Mouse (Mus musculus) ES-Bruce4 (cell line): ENCODE measurements around the gene Tbxas1. TPM values are rescaled to one million over a fixed set of nuclear protein-coding genes. Genes with fewer than 3 reads are reported as not detected.

Source experiments
- H3K27ac ChIP-seq: 2 replicates; pipeline ENCODE4 v1.5.1; 2012; ENCODE audit warnings: low read length, inconsistent platforms; ENCODE audit not compliant: insufficient read depth
- H3K27me3 ChIP-seq: 2 replicates; pipeline ENCODE4 v1.6.1; 2012; ENCODE audit warnings: mild to moderate bottlenecking, low read length, inconsistent platforms; ENCODE audit not compliant: control insufficient read depth, poor library complexity, insufficient read depth, severe bottlenecking
- H3K36me3 ChIP-seq: 2 replicates; pipeline ENCODE4 v1.6.1; 2012; ENCODE audit warnings: inconsistent platforms, mild to moderate bottlenecking, low read length, moderate library complexity; ENCODE audit not compliant: control insufficient read depth, poor library complexity, insufficient read depth, severe bottlenecking
- H3K4me1 ChIP-seq: one replicate; pipeline ENCODE4 v1.8.1; 2011; ENCODE audit warnings: low read length; ENCODE audit not compliant: control insufficient read depth, insufficient read depth
- H3K4me3 ChIP-seq: 2 replicates; pipeline ENCODE4 v1.5.1; 2011; ENCODE audit warnings: low read depth, mild to moderate bottlenecking, low read length
- H3K9ac ChIP-seq: 2 replicates; pipeline ENCODE4 v1.6.1; 2012; ENCODE audit warnings: low read depth, mild to moderate bottlenecking, inconsistent platforms; ENCODE audit not compliant: poor library complexity, severe bottlenecking
- H3K9me3 ChIP-seq: replicated peaks from 2 replicates; pipeline ENCODE4 v1.6.1; 2012; ENCODE audit warnings: mild to moderate bottlenecking, low read length, inconsistent platforms; ENCODE audit not compliant: control insufficient read depth, poor library complexity, insufficient read depth, severe bottlenecking
- CTCF ChIP-seq: IDR thresholded peaks from one replicate; pipeline ENCODE4 v1.8.1; 2011; ENCODE audit warnings: low read depth, low read length
- EP300 ChIP-seq: IDR thresholded peaks from 2 replicates; pipeline ENCODE4 v1.6.1; 2011; ENCODE audit warnings: low read depth, low read length; ENCODE audit not compliant: insufficient read depth
- POLR2A ChIP-seq: IDR thresholded peaks from one replicate; pipeline ENCODE4 v1.8.1; 2011; ENCODE audit warnings: low read length; ENCODE audit not compliant: insufficient read depth
- polyA plus RNA-seq: library from polyadenylated mRNA; stranded (reverse); fragments of >200 nt; gene quantifications from 2 replicates; pipeline ENCODE4 v1.2.4, GENCODE M21; 2011; ENCODE audit warnings: low read depth; ENCODE audit not compliant: missing spikeins, insufficient read depth, insufficient read length

Tbxas1 gene
- polyA plus RNA-seq, 1 experiment: not detected

- no peaks in the 10 kb centered on the region for H3K27me3 ChIP-seq
- H3K36me3 ChIP-seq: no peaks in the 10 kb centered on the region
- H3K9ac ChIP-seq: no peak overlapping the region
- no peak for TF ChIP-seq POLR2A
- TF ChIP-seq EP300: no peak
- TF ChIP-seq CTCF: no peak
- H3K9me3 ChIP-seq: no peaks in the 10 kb centered on the region
- H3K27ac ChIP-seq: no peak overlapping the region
- H3K4me3 ChIP-seq: no peak overlapping the region
- no peaks in the 10 kb centered on the region for H3K4me1 ChIP-seq
Measured at GRCm38 (mm10) chr6:39061180-39061579, 186.0 kb downstream of the Tbxas1 start.

- Histone ChIP-seq H3K9me3 (no peaks in the 10 kb centered on the region), H3K9ac (no peak overlapping the region), H3K4me3 (no peak overlapping the region), H3K27ac (no peak overlapping the region), H3K4me1 (no peaks in the 10 kb centered on the region), H3K27me3 (no peaks in the 10 kb centered on the region), H3K36me3 (no peaks in the 10 kb centered on the region)
- no peak for TF ChIP-seq CTCF
Measured at GRCm38 (mm10) chr6:39063541-39063940, 188.3 kb downstream of the Tbxas1 start.

GRCm38 (mm10) chr6:39066935-39067578 is 191.9 kb downstream of the Tbxas1 start:
- H3K36me3 ChIP-seq: no peaks in the 10 kb centered on the region
- no peak overlapping the region for H3K27ac ChIP-seq
- no peak overlapping the region for H3K9ac ChIP-seq
- no peak overlapping the region for H3K4me3 ChIP-seq
- no peaks in the 10 kb centered on the region for H3K4me1 ChIP-seq
- no peaks in the 10 kb centered on the region for H3K27me3 ChIP-seq
- TF ChIP-seq CTCF (peak; percentile 88), EP300 (no peak)
- no peaks in the 10 kb centered on the region for H3K9me3 ChIP-seq

- Histone ChIP-seq H3K9ac (no peak overlapping the region), H3K4me1 (no peaks in the 10 kb centered on the region), H3K36me3 (no peaks in the 10 kb centered on the region), H3K4me3 (no peak overlapping the region), H3K27ac (no peak overlapping the region), H3K27me3 (no peaks in the 10 kb centered on the region), H3K9me3 (no peaks in the 10 kb centered on the region)
- TF ChIP-seq EP300 (no peak), POLR2A (no peak), CTCF (no peak)
Measured at GRCm38 (mm10) chr6:39072664-39073063, 197.5 kb downstream of the Tbxas1 start.

- H3K4me1 ChIP-seq: no peaks in the 10 kb centered on the region
- H3K27me3 ChIP-seq: no peaks in the 10 kb centered on the region
- no peak overlapping the region for H3K27ac ChIP-seq
- no peak overlapping the region for H3K9ac ChIP-seq
- no peak for TF ChIP-seq CTCF
- no peak for TF ChIP-seq EP300
- no peak for TF ChIP-seq POLR2A
- no peaks in the 10 kb centered on the region for H3K9me3 ChIP-seq
- no peaks in the 10 kb centered on the region for H3K36me3 ChIP-seq
- no peak overlapping the region for H3K4me3 ChIP-seq
Measured at GRCm38 (mm10) chr6:39074186-39074585, 199.0 kb downstream of the Tbxas1 start.

GRCm38 (mm10) chr6:39076498-39076897 is 201.3 kb downstream of the Tbxas1 start:
- Histone ChIP-seq H3K27me3 (no peaks in the 10 kb centered on the region), H3K27ac (no peak overlapping the region), H3K4me1 (no peaks in the 10 kb centered on the region), H3K9ac (no peak overlapping the region), H3K9me3 (no peaks in the 10 kb centered on the region), H3K36me3 (no peaks in the 10 kb centered on the region), H3K4me3 (no peak overlapping the region)
- no peak for TF ChIP-seq EP300
- TF ChIP-seq CTCF: no peak
